Mouse (Mus musculus): ENCODE data around the gene Smim11.

- no peak for TF ChIP-seq TAL1 (conservative IDR thresholded peaks at IDR 0.05; ENCODE audit: low read depth, low read length)
- TF ChIP-seq CTCF (IDR thresholded peaks at IDR 0.05; ENCODE audit: low read depth, low read length): 0 out of 2 replicates have a peak, but pooled peaks have one; percentile 23
- TF ChIP-seq GATA1 (IDR thresholded peaks at IDR 0.05; ENCODE audit: borderline replicate concordance, low read length): no peak
- no peak for TF ChIP-seq POLR2AphosphoS5 (IDR thresholded peaks at IDR 0.05; ENCODE audit: insufficient replicate concordance, low read depth, low read length)
Measured at GRCm38 (mm10) chr16:92305519-92305918, 4.4 kb downstream of the Smim11 start.

Data from G1E (cell line).